Mouse (Mus musculus): ENCODE results near the gene Tbl2. TPM values are rescaled to one million over a fixed set of nuclear protein-coding genes. Genes with fewer than 3 reads are reported as not detected.

Tbl2 gene
- polyA plus RNA-seq (2012; rRNA removed): 8.9 and 11.7 TPM in 2 replicates

GRCm38 (mm10) chr5:135149053-135149819 lies at the start of gene Tbl2:
Tbl2 (plus strand) TSS chr5:135149657.
- WGBS: under 1% methylated on average over 63 of the region's 63 CpGs
- DNase-seq (ENCODE audit: low read depth, low spot score): peak; percentile 97

- WGBS: 41% methylated on average over 1 of the region's 1 CpGs
- no peak for DNase-seq (ENCODE audit: low read depth, low spot score)
Observed at GRCm38 (mm10) chr5:135100981-135101380, 48.5 kb upstream of the Tbl2 start.

- WGBS: 59% methylated on average over 11 of the region's 11 CpGs
- DNase-seq (ENCODE audit: low read depth, low spot score): no peak
Observed at GRCm38 (mm10) chr5:135103999-135104660, 45.3 kb upstream of the Tbl2 start.

GRCm38 (mm10) chr5:135106758-135107256 lies 42.6 kb upstream of the Tbl2 start:
- peak; percentile 87 for DNase-seq (ENCODE audit: low read depth, low spot score)
- under 1% methylated on average over 48 of the region's 48 CpGs for WGBS

GRCm38 (mm10) chr5:135107521-135108501 lies 41.6 kb upstream of the Tbl2 start:
- WGBS: 2% methylated on average over 40 of the region's 40 CpGs
- DNase-seq (ENCODE audit: low read depth, low spot score): peak; percentile 61

GRCm38 (mm10) chr5:135109017-135109416 lies 40.4 kb upstream of the Tbl2 start:
- WGBS: 34% methylated on average over 6 of the region's 6 CpGs
- no peak for DNase-seq (ENCODE audit: low read depth, low spot score)

GRCm38 (mm10) chr5:135109426-135109825 lies 40.0 kb upstream of the Tbl2 start:
- 75% methylated on average over 3 of the region's 3 CpGs for WGBS
- no peak for DNase-seq (ENCODE audit: low read depth, low spot score)

GRCm38 (mm10) chr5:135109976-135110375 lies 39.5 kb upstream of the Tbl2 start:
- DNase-seq (ENCODE audit: low read depth, low spot score): no peak
- 60% methylated on average over 6 of the region's 6 CpGs for WGBS

GRCm38 (mm10) chr5:135113782-135114181 lies 35.7 kb upstream of the Tbl2 start:
- 83% methylated on average over 12 of the region's 12 CpGs for WGBS
- DNase-seq (ENCODE audit: low read depth, low spot score): no peak

GRCm38 (mm10) chr5:135115241-135115640 lies 34.2 kb upstream of the Tbl2 start:
- DNase-seq (ENCODE audit: low read depth, low spot score): peak; percentile 64
- 36% methylated on average over 8 of the region's 8 CpGs for WGBS

- peak; percentile 59 for DNase-seq (ENCODE audit: low read depth, low spot score)
- WGBS: 7% methylated on average over 6 of the region's 6 CpGs
Observed at GRCm38 (mm10) chr5:135118589-135119081, 30.8 kb upstream of the Tbl2 start.

- DNase-seq (ENCODE audit: low read depth, low spot score): no peak
- 54% methylated on average over 4 of the region's 4 CpGs for WGBS
Observed at GRCm38 (mm10) chr5:135120753-135121152, 28.7 kb upstream of the Tbl2 start.

- WGBS: 75% methylated on average over 6 of the region's 6 CpGs
- no peak for DNase-seq (ENCODE audit: low read depth, low spot score)
Observed at GRCm38 (mm10) chr5:135126121-135126520, 23.3 kb upstream of the Tbl2 start.

GRCm38 (mm10) chr5:135127669-135128068 lies 21.8 kb upstream of the Tbl2 start:
- 85% methylated on average over 6 of the region's 6 CpGs for WGBS
- no peak for DNase-seq (ENCODE audit: low read depth, low spot score)

GRCm38 (mm10) chr5:135129747-135130146 lies 19.7 kb upstream of the Tbl2 start:
- whole genome bisulfite sequencing: 89% methylated on average over 4 of the region's 4 CpGs
- no peak for DNase-seq (ENCODE audit: low read depth, low spot score)

- DNase-seq (ENCODE audit: low read depth, low spot score): no peak
- 27% methylated on average over 26 of the region's 26 CpGs for WGBS
Observed at GRCm38 (mm10) chr5:135133736-135134405, 15.6 kb upstream of the Tbl2 start.

GRCm38 (mm10) chr5:135134534-135134933 lies 14.9 kb upstream of the Tbl2 start:
- DNase-seq (ENCODE audit: low read depth, low spot score): no peak
- 59% methylated on average over 8 of the region's 8 CpGs for WGBS

GRCm38 (mm10) chr5:135139881-135140280 lies 9.6 kb upstream of the Tbl2 start:
- DNase-seq (ENCODE audit: low read depth, low spot score): no peak
- 65% methylated on average over 2 of the region's 2 CpGs for WGBS

GRCm38 (mm10) chr5:135144469-135144868 lies 5.0 kb upstream of the Tbl2 start:
- DNase-seq (ENCODE audit: low read depth, low spot score): no peak
- WGBS: 61% methylated on average over 4 of the region's 4 CpGs
